Mouse (Mus musculus): ENCODE results near the gene Lrrc8d. TPM values are rescaled to one million over a fixed set of nuclear protein-coding genes. Genes with fewer than 3 reads are reported as not detected.

Lrrc8d gene
- total and polyA plus RNA-seq, 2 experiments, result 7.0 to 11.6 TPM

- 89% methylated on average over 7 of the region's 7 CpGs for WGBS
- Histone ChIP-seq H3K27me3 (ENCODE audit: control insufficient read depth, insufficient read depth, low read length) (no peaks in the 10 kb centered on the region), H3K36me3 (ENCODE audit: control insufficient read depth, insufficient read depth, low read length) (no peaks in the 10 kb centered on the region), H3K4me3 (ENCODE audit: insufficient read depth, low read depth, low read length) (no peak overlapping the region), H3K27ac (replicated peaks; ENCODE audit: insufficient read depth, low read depth, low read length) (peak overlapping the region; percentile 30; the same call in 1 of the 2 replicates), H3K9ac (ENCODE audit: low read depth, low read length) (no peak overlapping the region), H3K4me1 (ENCODE audit: control insufficient read depth, insufficient read depth, low read length) (peaks cover 4% of the 10 kb centered on the region; the same call in 1 of the 2 replicates), H3K79me2 (ENCODE audit: control insufficient read depth, insufficient read depth, low read length) (no peaks in the 10 kb centered on the region)
- TF ChIP-seq CTCF (IDR thresholded peaks at IDR 0.05; ENCODE audit: low read depth, low read length) (peak; percentile 51), POLR2A (IDR thresholded peaks at IDR 0.05; ENCODE audit: extremely low read depth, insufficient read depth, low read length) (no peak)
- DNase-seq (ENCODE audit: extremely low read depth, low read depth, low spot score), result no peak
Observed at GRCm38 (mm10) chr5:105691645-105692044, 8.1 kb upstream of the Lrrc8d start.

GRCm38 (mm10) chr5:105694339-105694930 lies 5.3 kb upstream of the Lrrc8d start:
- no peaks in the 10 kb centered on the region for H3K27me3 ChIP-seq (ENCODE audit: control insufficient read depth, insufficient read depth, low read length)
- WGBS, result 85% methylated on average over 7 of the region's 7 CpGs
- no peak overlapping the region for H3K27ac ChIP-seq (replicated peaks; ENCODE audit: insufficient read depth, low read depth, low read length)
- no peaks in the 10 kb centered on the region for H3K79me2 ChIP-seq (ENCODE audit: control insufficient read depth, insufficient read depth, low read length)
- H3K4me3 ChIP-seq (ENCODE audit: insufficient read depth, low read depth, low read length), result no peak overlapping the region
- H3K36me3 ChIP-seq (ENCODE audit: control insufficient read depth, insufficient read depth, low read length), result no peaks in the 10 kb centered on the region
- TF ChIP-seq POLR2A (IDR thresholded peaks at IDR 0.05; ENCODE audit: extremely low read depth, insufficient read depth, low read length) (no peak), CTCF (IDR thresholded peaks at IDR 0.05; ENCODE audit: low read depth, low read length) (no peak)
- no peak for DNase-seq (ENCODE audit: extremely low read depth, low read depth, low spot score)
- no peak overlapping the region for H3K9ac ChIP-seq (ENCODE audit: low read depth, low read length)
- H3K4me1 ChIP-seq (ENCODE audit: control insufficient read depth, insufficient read depth, low read length), result peaks cover 4% of the 10 kb centered on the region; the same call in 1 of the 2 replicates

GRCm38 (mm10) chr5:105696049-105696448 lies 3.7 kb upstream of the Lrrc8d start:
- no peak for DNase-seq (ENCODE audit: extremely low read depth, low read depth, low spot score)
- TF ChIP-seq POLR2A (IDR thresholded peaks at IDR 0.05; ENCODE audit: extremely low read depth, insufficient read depth, low read length) (no peak), CTCF (IDR thresholded peaks at IDR 0.05; ENCODE audit: low read depth, low read length) (no peak)
- Histone ChIP-seq H3K9ac (ENCODE audit: low read depth, low read length) (no peak overlapping the region), H3K27ac (replicated peaks; ENCODE audit: insufficient read depth, low read depth, low read length) (no peak overlapping the region), H3K79me2 (ENCODE audit: control insufficient read depth, insufficient read depth, low read length) (no peaks in the 10 kb centered on the region), H3K4me3 (ENCODE audit: insufficient read depth, low read depth, low read length) (no peak overlapping the region), H3K4me1 (ENCODE audit: control insufficient read depth, insufficient read depth, low read length) (peaks cover 4% of the 10 kb centered on the region; the same call in 1 of the 2 replicates), H3K27me3 (ENCODE audit: control insufficient read depth, insufficient read depth, low read length) (no peaks in the 10 kb centered on the region), H3K36me3 (ENCODE audit: control insufficient read depth, insufficient read depth, low read length) (no peaks in the 10 kb centered on the region)
- 52% methylated on average over 6 of the region's 6 CpGs for WGBS

- peaks cover 3% of the 10 kb centered on the region for H3K4me1 ChIP-seq (ENCODE audit: control insufficient read depth, insufficient read depth, low read length)
- no peak overlapping the region for H3K27ac ChIP-seq (replicated peaks; ENCODE audit: insufficient read depth, low read depth, low read length)
- DNase-seq (ENCODE audit: extremely low read depth, low read depth, low spot score), result no peak
- no peak for TF ChIP-seq POLR2A (IDR thresholded peaks at IDR 0.05; ENCODE audit: extremely low read depth, insufficient read depth, low read length)
- no peak for TF ChIP-seq CTCF (IDR thresholded peaks at IDR 0.05; ENCODE audit: low read depth, low read length)
- no peaks in the 10 kb centered on the region for H3K27me3 ChIP-seq (ENCODE audit: control insufficient read depth, insufficient read depth, low read length)
- no peaks in the 10 kb centered on the region for H3K79me2 ChIP-seq (ENCODE audit: control insufficient read depth, insufficient read depth, low read length)
- no peak overlapping the region for H3K4me3 ChIP-seq (ENCODE audit: insufficient read depth, low read depth, low read length)
- H3K36me3 ChIP-seq (ENCODE audit: control insufficient read depth, insufficient read depth, low read length), result no peaks in the 10 kb centered on the region
- 64% methylated on average over 3 of the region's 3 CpGs for WGBS
- H3K9ac ChIP-seq (ENCODE audit: low read depth, low read length), result no peak overlapping the region
Observed at GRCm38 (mm10) chr5:105697886-105698285, 1.9 kb upstream of the Lrrc8d start.

GRCm38 (mm10) chr5:105698694-105699093 lies 1.1 kb upstream of the Lrrc8d start:
- WGBS, result 15% methylated on average over 7 of the region's 7 CpGs
- H3K36me3 ChIP-seq (ENCODE audit: control insufficient read depth, insufficient read depth, low read length), result no peaks in the 10 kb centered on the region
- H3K9ac ChIP-seq (ENCODE audit: low read depth, low read length), result no peak overlapping the region
- DNase-seq (ENCODE audit: extremely low read depth, low read depth, low spot score), result no peak
- H3K27me3 ChIP-seq (ENCODE audit: control insufficient read depth, insufficient read depth, low read length), result no peaks in the 10 kb centered on the region
- TF ChIP-seq POLR2A (IDR thresholded peaks at IDR 0.05; ENCODE audit: extremely low read depth, insufficient read depth, low read length), result no peak
- no peak for TF ChIP-seq CTCF (IDR thresholded peaks at IDR 0.05; ENCODE audit: low read depth, low read length)
- peaks cover 11% of the 10 kb centered on the region for H3K4me1 ChIP-seq (ENCODE audit: control insufficient read depth, insufficient read depth, low read length)
- no peak overlapping the region for H3K4me3 ChIP-seq (ENCODE audit: insufficient read depth, low read depth, low read length)
- peaks cover 6% of the 10 kb centered on the region; the same call in 1 of the 2 replicates for H3K79me2 ChIP-seq (ENCODE audit: control insufficient read depth, insufficient read depth, low read length)
- H3K27ac ChIP-seq (replicated peaks; ENCODE audit: insufficient read depth, low read depth, low read length), result 0 out of 2 replicates have a peak overlapping the region, but pooled peaks have one; percentile 21
